Mouse (Mus musculus) hindbrain, embryonic 12.5 days (tissue): ENCODE results near the gene Hsph1. TPM values are rescaled to one million over a fixed set of nuclear protein-coding genes. Genes with fewer than 3 reads are reported as not detected.

Source experiments
- ATAC-seq: fragments of 200-750 bp; cut with Nextera tagmentation; 2 replicates; pipeline ENCODE4 v1.8.0; 2017; ENCODE audit warnings: moderate TSS enrichment; ENCODE audit not compliant: low FRiP score
- H3K27ac ChIP-seq: fragments of 300-500 bp; sonication (generic); 2 replicates; pipeline ENCODE4 v1.5.1; 2016; ENCODE audit warnings: mild to moderate bottlenecking
- H3K27me3 ChIP-seq: fragments of 300-500 bp; sonication (generic); 2 replicates; pipeline ENCODE4 v1.6.1; 2016; ENCODE audit warnings: mild to moderate bottlenecking
- H3K36me3 ChIP-seq: fragments of 300-500 bp; sonication (generic); 2 replicates; pipeline ENCODE4 v1.6.1; 2016; ENCODE audit warnings: mild to moderate bottlenecking
- H3K4me1 ChIP-seq: fragments of 300-500 bp; sonication (generic); 2 replicates; pipeline ENCODE4 v1.6.1; 2016
- H3K4me2 ChIP-seq: fragments of 300-500 bp; sonication (generic); replicated peaks from 2 replicates; pipeline ENCODE4 v1.6.1; 2016; ENCODE audit warnings: mild to moderate bottlenecking
- H3K4me3 ChIP-seq: fragments of 300-500 bp; sonication (generic); 2 replicates; pipeline ENCODE4 v1.5.1; 2016; ENCODE audit warnings: mild to moderate bottlenecking
- H3K9ac ChIP-seq: fragments of 300-500 bp; sonication (generic); 2 replicates; pipeline ENCODE4 v1.6.1; 2016; ENCODE audit warnings: mild to moderate bottlenecking, moderate library complexity
- H3K9me3 ChIP-seq: fragments of 300-500 bp; sonication (generic); replicated peaks from 2 replicates; pipeline ENCODE4 v1.6.1; 2016; ENCODE audit warnings: mild to moderate bottlenecking
- WGBS: fragments of 180-500 bp; shearing (Covaris S2); methylation state at CpG from one replicate; pipeline ENCODE4 v1.1.7; 2016; 5-methylcytosine and 5-hydroxymethylcytosine counted together
- polyA plus RNA-seq: library from polyadenylated mRNA; unstranded; fragments of >200 nt; fragmentation: Nextera tagmentation; extraction: Ambion mirVana; gene quantifications from 2 replicates; pipeline ENCODE4 v1.2.1, GENCODE M21; 2016

Gene Hsph1
- polyA plus RNA-seq, 1 experiment from 2014 or later: 95.3 TPM

- 59% methylated on average over 8 of the region's 8 CpGs for WGBS
- H3K36me3 ChIP-seq: peaks cover 12% of the 10 kb centered on the region
- H3K9ac ChIP-seq: peak overlapping the region; percentile 41; the same call in 1 of the 2 replicates
- H3K9me3 ChIP-seq: no peaks in the 10 kb centered on the region
- H3K27me3 ChIP-seq: no peaks in the 10 kb centered on the region
- no peak overlapping the region for H3K27ac ChIP-seq
- peaks cover 18% of the 10 kb centered on the region for H3K4me1 ChIP-seq
- no peak for ATAC-seq
- H3K4me2 ChIP-seq: peak overlapping the region; percentile 93
- no peak overlapping the region; the same call in 1 of the 2 replicates for H3K4me3 ChIP-seq
These were observed 1.1 kb upstream of the Hsph1 start for GRCm38 (mm10) chr5:149637306-149637705.

GRCm38 (mm10) chr5:149635556-149635955 is 620 bp downstream of the Hsph1 start:
- Histone ChIP-seq H3K4me3 (peak overlapping the region; percentile 74), H3K36me3 (peaks cover 29% of the 10 kb centered on the region), H3K4me1 (peaks cover 18% of the 10 kb centered on the region), H3K4me2 (peak overlapping the region; percentile 93), H3K27me3 (no peaks in the 10 kb centered on the region), H3K9me3 (no peaks in the 10 kb centered on the region), H3K27ac (peak overlapping the region; percentile 88), H3K9ac (peak overlapping the region; percentile 77)
- no peak; the same call in 1 of the 2 replicates for ATAC-seq
- WGBS: 2% methylated on average over 24 of the region's 24 CpGs

GRCm38 (mm10) chr5:149634409-149635035 is 1.7 kb downstream of the Hsph1 start:
- peak overlapping the region; percentile 93 for H3K4me2 ChIP-seq

GRCm38 (mm10) chr5:149625547-149625946 is 10.6 kb downstream of the Hsph1 start:
- H3K4me2 ChIP-seq: no peak overlapping the region
- no peak overlapping the region for H3K27ac ChIP-seq
- H3K36me3 ChIP-seq: peaks cover 95% of the 10 kb centered on the region
- no peak overlapping the region for H3K9ac ChIP-seq
- H3K9me3 ChIP-seq: no peaks in the 10 kb centered on the region
- WGBS: 90% methylated on average over 3 of the region's 3 CpGs
- no peaks in the 10 kb centered on the region for H3K27me3 ChIP-seq
- no peak overlapping the region for H3K4me3 ChIP-seq
- ATAC-seq: no peak
- H3K4me1 ChIP-seq: no peaks in the 10 kb centered on the region

More at GRCm38 (mm10) chr5:149634409-149635035, 1.7 kb downstream of the Hsph1 start:
- Histone ChIP-seq H3K27ac (no peak overlapping the region), H3K4me1 (peaks cover 18% of the 10 kb centered on the region), H3K9ac (peak overlapping the region; percentile 77), H3K9me3 (no peaks in the 10 kb centered on the region), H3K27me3 (no peaks in the 10 kb centered on the region), H3K36me3 (peaks cover 40% of the 10 kb centered on the region), H3K4me3 (peak overlapping the region; percentile 74)
- 79% methylated on average over 11 of the region's 11 CpGs for WGBS
- ATAC-seq: no peak

- ATAC-seq: no peak
- H3K27ac ChIP-seq: 0 out of 2 replicates have a peak overlapping the region, but pooled peaks have one; percentile 4
- H3K9me3 ChIP-seq: no peaks in the 10 kb centered on the region
- H3K27me3 ChIP-seq: no peaks in the 10 kb centered on the region
- 83% methylated on average over 8 of the region's 8 CpGs for WGBS
- no peaks in the 10 kb centered on the region for H3K4me1 ChIP-seq
- H3K36me3 ChIP-seq: peaks cover 94% of the 10 kb centered on the region
- no peak overlapping the region for H3K9ac ChIP-seq
- H3K4me3 ChIP-seq: no peak overlapping the region
- H3K4me2 ChIP-seq: no peak overlapping the region
These were observed 12.1 kb downstream of the Hsph1 start for GRCm38 (mm10) chr5:149623815-149624675.

- H3K9ac ChIP-seq: no peak overlapping the region
- no peak overlapping the region for H3K4me3 ChIP-seq
- no peak for ATAC-seq
- no peaks in the 10 kb centered on the region for H3K9me3 ChIP-seq
- H3K4me2 ChIP-seq: no peak overlapping the region
- H3K4me1 ChIP-seq: no peaks in the 10 kb centered on the region
- no peak overlapping the region for H3K27ac ChIP-seq
- 66% methylated on average over 6 of the region's 6 CpGs for WGBS
- no peaks in the 10 kb centered on the region for H3K27me3 ChIP-seq
- peaks cover 95% of the 10 kb centered on the region for H3K36me3 ChIP-seq
These were observed 13.5 kb downstream of the Hsph1 start for GRCm38 (mm10) chr5:149622644-149623043.

GRCm38 (mm10) chr5:149622152-149622551 is 14.0 kb downstream of the Hsph1 start:
- H3K27me3 ChIP-seq: no peaks in the 10 kb centered on the region
- no peak overlapping the region for H3K4me2 ChIP-seq
- peaks cover 95% of the 10 kb centered on the region for H3K36me3 ChIP-seq
- ATAC-seq: no peak
- H3K4me1 ChIP-seq: no peaks in the 10 kb centered on the region
- WGBS: 69% methylated on average over 7 of the region's 7 CpGs
- no peak overlapping the region for H3K9ac ChIP-seq
- H3K9me3 ChIP-seq: no peaks in the 10 kb centered on the region
- no peak overlapping the region for H3K4me3 ChIP-seq
- H3K27ac ChIP-seq: no peak overlapping the region

- H3K27me3 ChIP-seq: no peaks in the 10 kb centered on the region
- H3K4me1 ChIP-seq: peaks cover 2% of the 10 kb centered on the region; the same call in 1 of the 2 replicates
- no peak overlapping the region for H3K27ac ChIP-seq
- H3K4me3 ChIP-seq: no peak overlapping the region
- WGBS: 88% methylated on average over 6 of the region's 6 CpGs
- H3K4me2 ChIP-seq: no peak overlapping the region
- no peaks in the 10 kb centered on the region for H3K9me3 ChIP-seq
- H3K9ac ChIP-seq: no peak overlapping the region
- no peak for ATAC-seq
- peaks cover 81% of the 10 kb centered on the region for H3K36me3 ChIP-seq
These were observed 18.3 kb downstream of the Hsph1 start for GRCm38 (mm10) chr5:149617776-149618425.

GRCm38 (mm10) chr5:149616817-149617216 is 19.4 kb downstream of the Hsph1 start:
- H3K36me3 ChIP-seq: peaks cover 71% of the 10 kb centered on the region
- no peaks in the 10 kb centered on the region for H3K9me3 ChIP-seq
- no peak for ATAC-seq
- no peak overlapping the region for H3K27ac ChIP-seq
- H3K27me3 ChIP-seq: no peaks in the 10 kb centered on the region
- H3K4me3 ChIP-seq: no peak overlapping the region
- 85% methylated on average over 10 of the region's 10 CpGs for WGBS
- no peak overlapping the region for H3K9ac ChIP-seq
- peaks cover 12% of the 10 kb centered on the region for H3K4me1 ChIP-seq
- H3K4me2 ChIP-seq: no peak overlapping the region

- no peak for ATAC-seq
- H3K36me3 ChIP-seq: peaks cover 64% of the 10 kb centered on the region
- 96% methylated on average over 1 of the region's 1 CpGs for WGBS
These were observed 20.0 kb downstream of the Hsph1 start for GRCm38 (mm10) chr5:149616138-149616537.

GRCm38 (mm10) chr5:149612740-149613139 is 23.4 kb downstream of the Hsph1 start:
- H3K4me3 ChIP-seq: no peak overlapping the region
- no peak overlapping the region for H3K4me2 ChIP-seq
- no peak overlapping the region for H3K9ac ChIP-seq
- H3K9me3 ChIP-seq: no peaks in the 10 kb centered on the region
- H3K27me3 ChIP-seq: no peaks in the 10 kb centered on the region
- ATAC-seq: no peak
- peaks cover 17% of the 10 kb centered on the region for H3K4me1 ChIP-seq
- WGBS: 54% methylated on average over 10 of the region's 10 CpGs
- H3K36me3 ChIP-seq: peaks cover 32% of the 10 kb centered on the region
- peak overlapping the region; percentile 52; the same call in 1 of the 2 replicates for H3K27ac ChIP-seq

More at GRCm38 (mm10) chr5:149616138-149616537, 20.0 kb downstream of the Hsph1 start:
- Histone ChIP-seq H3K27ac (no peak overlapping the region), H3K4me3 (no peak overlapping the region), H3K4me2 (no peak overlapping the region), H3K27me3 (no peaks in the 10 kb centered on the region), H3K9ac (no peak overlapping the region), H3K4me1 (peaks cover 17% of the 10 kb centered on the region), H3K9me3 (no peaks in the 10 kb centered on the region)

- H3K4me2 ChIP-seq: no peak overlapping the region
- no peaks in the 10 kb centered on the region for H3K27me3 ChIP-seq
- peaks cover 17% of the 10 kb centered on the region for H3K4me1 ChIP-seq
- no peaks in the 10 kb centered on the region for H3K9me3 ChIP-seq
- no peak overlapping the region for H3K9ac ChIP-seq
- peaks cover 26% of the 10 kb centered on the region for H3K36me3 ChIP-seq
- 80% methylated on average over 3 of the region's 3 CpGs for WGBS
- peak; percentile 35; the same call in 1 of the 2 replicates for ATAC-seq
- no peak overlapping the region for H3K4me3 ChIP-seq
- peak overlapping the region; percentile 52; the same call in 1 of the 2 replicates for H3K27ac ChIP-seq
These were observed 24.0 kb downstream of the Hsph1 start for GRCm38 (mm10) chr5:149612165-149612518.
